ENCODE assay signal across 13 mouse cellular contexts in genomic region chr13:43637720-43638119, GRCm38 (mm10). TPM values are rescaled to one million over a fixed set of nuclear protein-coding genes. Genes with fewer than 3 reads are reported as not detected.
DNase-seq lines count a peak whose midpoint lies in the region; ATAC-seq and TF ChIP-seq lines count a peak whose summit lies in the region.
"Had no signal": no experiment of that assay in that cellular context is flagged by ENCODE, and none has a peak within 500 bp of the region (broad histone marks: within the 10 kb centered on the region; RNA-seq: fewer than 3 reads in every experiment).

No protein-coding gene starts in this region.

- intact Hi-C loops in heart, adult 2 months (cut with DNase I) = no loop called here

- no peak for TF ChIP-seq CTCF in heart, adult 2 months (IDR thresholded peaks at IDR 0.05)

- no peak for ATAC-seq in kidney, embryonic 15.5 days (replicated peaks; ENCODE audit: low FRiP score)
- ATAC-seq: liver, postnatal 0 days had no signal

- DNase-seq in heart, adult 11 months = peak; percentile 52
- no peak for DNase-seq in heart, adult 2 months
- peak; percentile 72 for DNase-seq in cerebellum, adult 9-11 months
- peak; percentile 70 to 88 for DNase-seq in layer of hippocampus, adult 18-20 months (ENCODE audit: low spot score in 2 of 2)
- peak; percentile 45 to 57 for DNase-seq in right cerebral cortex, adult 2 months (ENCODE audit: low spot score in 2 of 2)
- DNase-seq in neural tube, embryonic 10.5 days (ENCODE audit: extremely low spot score, low spot score) = no peak
- DNase-seq: adrenal gland, postnatal 10 days; gastrocnemius, postnatal 14 days; liver, postnatal 0 days; thymus, adult 2 months had no signal

- H3K9me3 ChIP-seq in kidney, embryonic 15.5 days (replicated peaks) = no peaks in the 10 kb centered on the region
- H3K9me3 ChIP-seq: limb, embryonic 15.5 days; midbrain, embryonic 10.5 days had no signal

- no peak for TF ChIP-seq POLR2A in heart, adult 2 months (IDR thresholded peaks at IDR 0.05; ENCODE audit: insufficient read depth, low read depth, low read length)

- H3K4me2 ChIP-seq in kidney, embryonic 15.5 days = no peak overlapping the region
- H3K4me2 ChIP-seq: limb, embryonic 15.5 days had no signal

- H3K36me3 ChIP-seq in heart, adult 2 months (ENCODE audit: control insufficient read depth, insufficient read depth, low read length) = no peaks in the 10 kb centered on the region
- no peaks in the 10 kb centered on the region for H3K36me3 ChIP-seq in kidney, embryonic 15.5 days
- H3K36me3 ChIP-seq: limb, embryonic 15.5 days; midbrain, embryonic 10.5 days had no signal

- H3K27me3 ChIP-seq in heart, adult 2 months (ENCODE audit: control insufficient read depth, insufficient read depth, low read length) = no peaks in the 10 kb centered on the region
- H3K27me3 ChIP-seq in kidney, embryonic 15.5 days = no peaks in the 10 kb centered on the region
- H3K27me3 ChIP-seq: limb, embryonic 15.5 days had no signal

- no peak overlapping the region for H3K27ac ChIP-seq in heart, adult 2 months
- no peak overlapping the region for H3K27ac ChIP-seq in kidney, embryonic 15.5 days
- H3K27ac ChIP-seq: limb, embryonic 15.5 days; midbrain, embryonic 10.5 days had no signal

- 74% methylated on average over 7 of the region's 7 CpGs for WGBS in heart, adult 2 months
- WGBS in kidney, embryonic 15.5 days = 88% methylated on average over 7 of the region's 7 CpGs

- no peaks in the 10 kb centered on the region for H3K79me2 ChIP-seq in heart, adult 2 months (replicated peaks; ENCODE audit: control insufficient read depth, insufficient read depth, low read length)

- no peaks in the 10 kb centered on the region for H3K4me1 ChIP-seq in heart, adult 2 months (ENCODE audit: control insufficient read depth, insufficient read depth, low read length)
- H3K4me1 ChIP-seq in kidney, embryonic 15.5 days = no peaks in the 10 kb centered on the region
- H3K4me1 ChIP-seq: limb, embryonic 15.5 days had no signal

- no peak for TF ChIP-seq EP300 in heart, adult 2 months (IDR thresholded peaks at IDR 0.05; ENCODE audit: insufficient read depth, low read depth, low read length)

- no peak overlapping the region for H3K4me3 ChIP-seq in heart, adult 2 months
- H3K4me3 ChIP-seq in kidney, embryonic 15.5 days (replicated peaks) = no peak overlapping the region
- H3K4me3 ChIP-seq: limb, embryonic 15.5 days; midbrain, embryonic 10.5 days had no signal

- no peak overlapping the region for H3K9ac ChIP-seq in heart, adult 2 months (ENCODE audit: low read depth, low read length)
- no peak overlapping the region for H3K9ac ChIP-seq in kidney, embryonic 15.5 days
- H3K9ac ChIP-seq: limb, embryonic 15.5 days; liver, postnatal 0 days had no signal

RNA-seq across cellular contexts. Expression of gene Rnf182, which starts 22.2 kb away (rescaled TPM):
- total RNA-seq in heart, adult 2 months (2021) = under 1 TPM; 0.05 to 0.07 TPM
- 0.12 and 0.16 TPM in 2 replicates for polyA plus RNA-seq in heart, adult 2 months (2012; rRNA removed)
- total RNA-seq in layer of hippocampus, adult 18-20 months (2021) = 10 to 100 TPM; 33.3 to 35.9 TPM
- 1.3 and 2.3 TPM in 2 replicates for polyA plus RNA-seq in kidney, embryonic 15.5 days (2015; fragmentation: Nextera tagmentation; extraction: Ambion mirVana)
- polyA plus RNA-seq: liver, postnatal 0 days had no signal

Comparison
In these comparisons a context has a peak if more than half of its experiments do, and no peak if none do; other contexts are left out.
1. DNase-seq: peak in heart, adult 11 months (single experiment), cerebellum, adult 9-11 months (single experiment), layer of hippocampus, adult 18-20 months (2 of 2) and right cerebral cortex, adult 2 months (2 of 2); none in heart, adult 2 months (0 of 2) and neural tube, embryonic 10.5 days (single experiment).
2. RNA of gene Rnf182, which starts 22.2 kb away (total RNA-seq): 33.3 to 35.9 TPM in layer of hippocampus, adult 18-20 months; 0.05 to 0.07 TPM in heart, adult 2 months; every median in the first group is over 10 times any median in the second.